Mouse (Mus musculus): Measurements from ENCODE around the gene St7.

DNA sequence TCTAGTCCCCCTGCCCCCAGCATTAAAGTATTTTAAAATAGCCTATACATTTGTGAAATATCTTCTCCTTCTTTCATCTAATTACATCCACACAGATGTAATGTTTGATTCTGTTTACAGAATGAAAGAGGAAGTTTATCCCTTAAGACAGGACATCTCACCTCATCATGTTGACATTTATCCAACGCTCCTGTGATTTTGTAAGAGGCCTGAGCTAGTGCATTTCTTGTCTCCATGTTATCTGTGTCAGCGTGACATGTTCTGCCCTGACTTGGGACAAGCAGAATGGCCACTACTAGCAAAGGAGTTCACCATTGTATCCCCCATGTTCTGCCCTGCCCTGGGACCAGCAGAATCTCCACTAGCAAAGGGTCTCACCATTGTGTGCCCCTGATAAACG lies 270.7 kb downstream of the St7 start:
- TF ChIP-seq CTCF (IDR thresholded peaks at IDR 0.05; ENCODE audit: extremely low read depth, insufficient read depth, insufficient read length, insufficient replicate concordance) (no peak), POLR2A (IDR thresholded peaks at IDR 0.05; ENCODE audit: low read depth, low read length) (no peak)
